14 mouse cellular contexts compared by ENCODE assay signal in genomic region chr3:28721838-28722237, GRCm38 (mm10). TPM values are rescaled to one million over a fixed set of nuclear protein-coding genes. Genes with fewer than 3 reads are reported as not detected.
DNase-seq lines count a peak whose midpoint lies in the region; ATAC-seq and TF ChIP-seq lines count a peak whose summit lies in the region.
"Had no signal": no experiment of that assay in that cellular context is flagged by ENCODE, and none has a peak within 500 bp of the region (broad histone marks: within the 10 kb centered on the region; RNA-seq: fewer than 3 reads in every experiment).

No protein-coding gene starts in this region.

- no peak overlapping the region for H3K4me2 ChIP-seq in intestine, postnatal 0 days (replicated peaks; ENCODE audit: low read depth)
- no peak overlapping the region for H3K4me2 ChIP-seq in liver, embryonic 13.5 days
- H3K4me2 ChIP-seq: limb, embryonic 13.5 days had no signal

- peak; percentile 91 for ATAC-seq in intestine, postnatal 0 days
- peak; percentile 40; the same call in 1 of the 2 replicates for ATAC-seq in liver, embryonic 13.5 days (ENCODE audit: low read depth)
- no peak for ATAC-seq in megakaryocyte, adult 5-6 weeks (ENCODE audit: poor library complexity, severe bottlenecking)
- ATAC-seq: forebrain, embryonic 16.5 days had no signal

- 0 out of 2 replicates have a peak, but pooled peaks cover 5% of the 10 kb centered on the region for H3K36me3 ChIP-seq in intestine, postnatal 0 days (ENCODE audit: control insufficient read depth, insufficient read depth)
- H3K36me3 ChIP-seq in liver, embryonic 13.5 days: no peaks in the 10 kb centered on the region
- H3K36me3 ChIP-seq in small intestine, adult 2 months (ENCODE audit: control insufficient read depth, insufficient read depth, low read length): peaks cover 36% of the 10 kb centered on the region
- H3K36me3 ChIP-seq: embryonic facial prominence, embryonic 10.5 days; limb, embryonic 13.5 days had no signal

- peak; percentile 9 for DNase-seq in layer of hippocampus, adult 9-11 months
- no peak for DNase-seq in layer of hippocampus, postnatal 14 days (ENCODE audit: low spot score in 2 of 2)
- no peak for DNase-seq in liver, embryonic 13.5 days
- DNase-seq in ovary, postnatal 10 days (ENCODE audit: low spot score): no peak
- no peak for DNase-seq in ovary, adult 18-20 months (ENCODE audit: low spot score)
- DNase-seq: thymus, postnatal 25 days had no signal

- no peak overlapping the region for H3K4me3 ChIP-seq in intestine, postnatal 0 days (ENCODE audit: low read depth, low read length)
- no peak overlapping the region for H3K4me3 ChIP-seq in liver, embryonic 13.5 days (replicated peaks)
- no peak overlapping the region for H3K4me3 ChIP-seq in small intestine, adult 2 months (ENCODE audit: low read depth, low read length)
- H3K4me3 ChIP-seq: embryonic facial prominence, embryonic 10.5 days; limb, embryonic 13.5 days had no signal

- TF ChIP-seq CTCF in intestine, postnatal 0 days (IDR thresholded peaks at IDR 0.05; ENCODE audit: low read depth): no peak
- no peak for TF ChIP-seq CTCF in small intestine, adult 2 months (IDR thresholded peaks at IDR 0.05; ENCODE audit: extremely low read depth, insufficient read length, insufficient replicate concordance, low read depth, low read length)

- 0 out of 2 replicates have a peak, but pooled peaks cover 3% of the 10 kb centered on the region for H3K4me1 ChIP-seq in intestine, postnatal 0 days (replicated peaks; ENCODE audit: control insufficient read depth, insufficient read depth, low read length)
- H3K4me1 ChIP-seq in liver, embryonic 13.5 days (replicated peaks): peaks cover 17% of the 10 kb centered on the region
- peaks cover 8% of the 10 kb centered on the region; the same call in 1 of the 2 replicates for H3K4me1 ChIP-seq in small intestine, adult 2 months (ENCODE audit: control insufficient read depth, insufficient read depth, insufficient read length, low read length)
- H3K4me1 ChIP-seq: embryonic facial prominence, embryonic 10.5 days; limb, embryonic 13.5 days had no signal

- H3K9me3 ChIP-seq in intestine, postnatal 0 days (ENCODE audit: control insufficient read depth): no peaks in the 10 kb centered on the region
- no peaks in the 10 kb centered on the region for H3K9me3 ChIP-seq in liver, embryonic 13.5 days (replicated peaks)
- H3K9me3 ChIP-seq: embryonic facial prominence, embryonic 10.5 days; limb, embryonic 13.5 days had no signal

- TF ChIP-seq POLR2A in small intestine, adult 2 months (IDR thresholded peaks at IDR 0.05; ENCODE audit: low read depth, low read length): no peak

- no peak overlapping the region for H3K9ac ChIP-seq in intestine, postnatal 0 days (ENCODE audit: low read depth, low read length)
- no peak overlapping the region for H3K9ac ChIP-seq in liver, embryonic 13.5 days
- H3K9ac ChIP-seq: limb, embryonic 13.5 days had no signal

- no peaks in the 10 kb centered on the region for H3K27me3 ChIP-seq in intestine, postnatal 0 days (replicated peaks; ENCODE audit: control insufficient read depth, insufficient read depth, low read length)
- H3K27me3 ChIP-seq in liver, embryonic 13.5 days: no peaks in the 10 kb centered on the region
- H3K27me3 ChIP-seq in small intestine, adult 2 months (ENCODE audit: control insufficient read depth, insufficient read depth, low read length): no peaks in the 10 kb centered on the region
- H3K27me3 ChIP-seq: limb, embryonic 13.5 days had no signal

- 29% methylated on average over 7 of the region's 7 CpGs for WGBS in intestine, postnatal 0 days
- WGBS in liver, embryonic 13.5 days (ENCODE audit: insufficient replicate concordance): 41% methylated on average over 7 of the region's 7 CpGs
- 26% methylated on average over 7 of the region's 7 CpGs for WGBS in small intestine, adult 2 months

- peak overlapping the region; percentile 60; the same call in 1 of the 2 replicates for H3K27ac ChIP-seq in intestine, postnatal 0 days (ENCODE audit: low read depth, low read length)
- H3K27ac ChIP-seq in liver, embryonic 13.5 days: peak overlapping the region; percentile 59
- peak overlapping the region; percentile 92 for H3K27ac ChIP-seq in small intestine, adult 2 months (ENCODE audit: insufficient read depth, low read depth, low read length)
- H3K27ac ChIP-seq: embryonic facial prominence, embryonic 10.5 days; limb, embryonic 13.5 days had no signal

RNA-seq across cellular contexts. Expression of gene Slc2a2, which starts 24.1 kb away (rescaled TPM):
- not detected for total RNA-seq in layer of hippocampus, postnatal 14 days (2021)
- polyA plus RNA-seq in intestine, postnatal 0 days (2015; fragmentation: Nextera tagmentation; extraction: Ambion mirVana): 106 TPM in 2 replicates
- polyA plus RNA-seq in liver, embryonic 13.5 days (2015; fragmentation: Nextera tagmentation; extraction: Ambion mirVana): 19.1 and 25.4 TPM in 2 replicates
- 23.6 and 63.9 TPM in 2 replicates for polyA plus RNA-seq in small intestine, adult 2 months (2012; rRNA removed)
- total RNA-seq in megakaryocyte, adult 5-6 weeks (2015): not detected in 2 replicates
- not detected in 2 replicates for total RNA-seq in megakaryocyte, adult 5-6 weeks (2017)
- total RNA-seq: ES-E14 had no signal
- polyA plus RNA-seq: forebrain, embryonic 16.5 days; heart, embryonic 14.5 days had no signal

RNA-seq across cellular contexts. Expression of gene Eif5a2, which starts 59.2 kb away (rescaled TPM):
- 10 to 100 TPM; 20.5 to 21.4 TPM for total RNA-seq in layer of hippocampus, postnatal 14 days (2021)
- polyA plus RNA-seq in intestine, postnatal 0 days (2015; fragmentation: Nextera tagmentation; extraction: Ambion mirVana): 2.8 and 3.2 TPM in 2 replicates
- polyA plus RNA-seq in liver, embryonic 13.5 days (2015; fragmentation: Nextera tagmentation; extraction: Ambion mirVana): 6.2 and 8.8 TPM in 2 replicates
- polyA plus RNA-seq in small intestine, adult 2 months (2012; rRNA removed): 0.05 and 0.08 TPM in 2 replicates
- total RNA-seq in megakaryocyte, adult 5-6 weeks (2015): 5.8 and 6.2 TPM in 2 replicates
- 3.5 and 3.9 TPM in 2 replicates for total RNA-seq in megakaryocyte, adult 5-6 weeks (2017)
